Mouse (Mus musculus) spleen, postnatal 10 days (tissue): ENCODE results near the gene Erf.
A peak's percentile ranks its signal among the peaks of the same experiment; 100 is the strongest.

Experiments used
- DNase-seq, 2 experiments: peaks; one replicate each; pipeline ENCODE4 v3.0.0; 2021 to 2022; ENCODE audit warnings: low spot score in 2 of 2

Erf gene

GRCm38 (mm10) chr7:25250141-25250972 lies at the start of gene Erf:
Gene Erf (minus strand): TSS chr7:25250761.
- peak; percentile 96 for DNase-seq

GRCm38 (mm10) chr7:25297454-25298325 lies 47.1 kb upstream of the Erf start, which contains the start of gene Pafah1b3:
Gene Pafah1b3 (minus strand): TSS chr7:25297986.
- peak; percentile 59 to 75 for DNase-seq

DNA sequence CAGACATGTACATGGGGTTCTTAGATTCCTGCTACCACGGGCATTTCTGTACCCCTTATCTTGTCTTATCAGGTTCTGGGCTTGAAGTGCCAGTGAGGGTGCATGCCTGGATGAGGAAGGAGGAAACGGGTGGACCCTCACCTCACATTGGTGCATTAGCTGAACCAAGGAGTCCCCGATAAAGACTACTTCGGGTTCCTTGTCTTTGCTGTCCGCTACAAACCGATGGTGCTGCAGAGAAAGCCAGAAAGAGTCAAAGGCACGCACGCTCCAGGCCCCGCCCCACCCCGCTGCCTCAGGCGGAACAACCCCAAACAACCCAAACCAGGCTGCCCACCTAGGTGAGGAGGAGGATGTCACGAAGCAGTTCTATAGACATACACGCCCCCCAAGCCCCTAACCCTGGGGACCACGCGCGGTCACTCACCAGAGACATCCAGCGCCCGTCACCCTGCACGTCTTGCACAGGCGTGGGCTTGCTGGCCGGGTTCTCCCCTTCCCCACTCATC lies 46.4 kb upstream of the Erf start:
- peak; percentile 37 to 77 for DNase-seq

DNA sequence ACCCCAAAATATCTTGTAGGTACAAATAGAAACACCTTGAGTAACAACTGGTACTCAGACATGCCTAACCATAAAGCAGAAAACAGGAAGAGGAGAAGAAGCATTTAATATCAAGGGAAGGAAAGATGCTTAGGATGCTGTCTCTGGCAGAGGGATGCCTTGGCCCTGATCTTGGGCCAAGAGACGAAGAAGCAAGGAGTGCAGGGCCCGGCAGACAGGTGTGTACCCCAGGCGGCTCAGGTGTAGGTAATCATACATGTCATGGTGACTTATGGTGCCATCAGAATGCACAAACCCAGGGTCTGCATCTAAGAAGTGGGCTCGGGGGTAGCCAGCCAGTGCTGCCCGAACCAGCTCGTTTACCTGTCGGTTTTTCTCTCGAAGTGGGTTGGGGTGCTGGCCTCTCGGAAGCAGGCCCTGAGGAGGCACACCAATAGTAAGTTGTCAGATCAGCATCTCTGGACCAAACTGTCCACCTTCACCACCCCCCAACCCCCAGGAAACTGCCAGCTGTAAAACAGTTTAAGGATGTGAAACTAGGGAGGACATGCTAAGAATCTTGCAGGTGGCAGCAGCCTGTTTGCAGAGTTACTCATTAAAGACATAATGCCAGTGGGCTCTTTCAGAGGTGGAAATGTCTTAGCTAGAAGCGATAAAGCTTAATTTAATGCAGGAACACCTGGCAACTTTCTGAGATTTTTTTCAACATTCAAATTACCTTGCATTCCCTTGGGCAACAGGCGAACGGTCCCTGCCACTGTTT lies 44.6 kb upstream of the Erf start:
- no peak for DNase-seq

- no peak for DNase-seq
Measured at GRCm38 (mm10) chr7:25294495-25294894, 43.9 kb upstream of the Erf start.

GRCm38 (mm10) chr7:25293191-25293739 lies 42.7 kb upstream of the Erf start:
- DNase-seq = peak in 1 of 2 experiments; percentile 14

- peak in 1 of 2 experiments; percentile 13 for DNase-seq
Measured at GRCm38 (mm10) chr7:25292107-25292506, 41.5 kb upstream of the Erf start.

- peak; percentile 34 to 64 for DNase-seq
Measured at GRCm38 (mm10) chr7:25290911-25291310, 40.4 kb upstream of the Erf start.

DNA sequence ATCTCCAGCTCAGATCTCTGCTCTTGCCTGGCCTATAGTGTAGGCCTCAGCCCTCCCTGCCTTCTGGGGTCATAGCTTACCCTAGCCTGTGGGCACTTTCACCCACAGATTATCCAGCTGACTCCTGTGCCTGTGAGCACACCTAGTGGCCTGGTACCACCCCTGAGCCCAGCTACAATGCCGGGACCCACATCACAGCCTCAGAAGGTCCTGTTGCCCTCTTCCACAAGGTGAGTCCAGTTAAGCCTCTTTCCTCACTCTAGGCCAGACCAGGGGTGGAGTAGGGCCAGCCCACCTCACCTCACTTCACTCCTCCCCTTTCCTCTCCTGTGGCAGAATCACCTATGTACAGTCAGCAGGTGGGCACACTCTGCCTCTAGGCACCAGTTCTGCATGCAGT lies 39.9 kb upstream of the Erf start:
- no peak for DNase-seq

DNA sequence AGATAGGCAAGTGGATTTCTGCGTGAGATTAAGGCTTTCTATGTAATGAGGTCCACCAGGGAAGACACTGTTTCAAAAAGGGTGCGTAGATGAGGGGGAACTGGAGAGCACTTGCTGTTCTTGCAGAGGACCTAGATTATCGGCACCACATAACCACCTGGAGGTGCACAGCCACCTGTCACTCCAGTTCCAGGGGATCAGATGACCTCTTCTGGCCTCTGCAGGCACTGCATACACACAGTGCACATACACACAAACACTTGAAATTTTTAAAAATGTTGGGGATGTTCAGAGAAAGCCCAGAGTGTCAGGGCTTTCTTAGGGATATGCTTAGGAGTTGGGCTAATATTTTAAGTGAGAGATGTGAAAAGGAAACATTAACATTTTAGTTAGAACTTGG lies 39.4 kb upstream of the Erf start:
- no peak for DNase-seq

GRCm38 (mm10) chr7:25288721-25289120 lies 38.2 kb upstream of the Erf start:
- DNase-seq = no peak

GRCm38 (mm10) chr7:25288011-25288410 lies 37.5 kb upstream of the Erf start:
- no peak for DNase-seq

DNA sequence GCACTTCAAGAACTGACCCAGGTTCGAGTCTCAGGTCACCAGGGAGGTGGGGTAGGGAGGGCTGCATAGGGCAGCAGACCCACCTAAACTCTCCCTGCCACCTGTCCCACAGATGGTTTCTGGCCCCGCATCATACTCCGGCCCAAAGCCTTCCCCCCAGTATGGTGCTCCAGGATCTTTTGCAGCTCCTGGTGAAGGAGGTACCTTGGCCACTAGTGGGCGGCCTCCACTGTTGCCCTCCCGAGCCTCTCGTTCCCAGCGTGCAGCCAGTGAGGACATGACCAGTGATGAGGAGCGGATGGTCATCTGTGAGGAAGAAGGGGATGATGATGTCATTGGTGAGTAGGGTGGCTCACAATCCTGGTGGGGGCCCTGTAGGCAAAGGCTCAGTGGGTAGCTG lies 36.4 kb upstream of the Erf start:
- peak in 1 of 2 experiments; percentile 15 for DNase-seq

GRCm38 (mm10) chr7:25285511-25286238 lies 35.1 kb upstream of the Erf start:
- no peak for DNase-seq

DNA sequence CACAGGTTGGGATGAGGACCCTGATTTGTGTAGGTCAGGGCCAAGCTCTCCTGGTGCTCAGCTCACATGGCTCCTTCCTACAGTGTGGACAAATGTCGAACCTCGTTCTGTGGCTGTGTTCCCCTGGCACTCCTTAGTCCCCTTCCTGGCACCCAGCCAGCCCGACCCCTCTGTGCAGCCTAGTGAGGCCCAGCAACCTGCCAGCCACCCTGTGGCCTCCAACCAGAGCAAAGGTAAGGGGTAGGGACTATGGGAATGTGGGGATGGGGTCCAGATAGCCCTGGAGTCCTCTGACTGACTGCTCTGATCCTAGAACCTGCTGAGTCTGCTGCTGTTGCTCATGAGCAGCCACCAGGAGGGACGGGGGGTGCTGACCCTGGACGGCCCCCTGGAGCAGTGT lies 34.2 kb upstream of the Erf start:
- DNase-seq = no peak

DNA sequence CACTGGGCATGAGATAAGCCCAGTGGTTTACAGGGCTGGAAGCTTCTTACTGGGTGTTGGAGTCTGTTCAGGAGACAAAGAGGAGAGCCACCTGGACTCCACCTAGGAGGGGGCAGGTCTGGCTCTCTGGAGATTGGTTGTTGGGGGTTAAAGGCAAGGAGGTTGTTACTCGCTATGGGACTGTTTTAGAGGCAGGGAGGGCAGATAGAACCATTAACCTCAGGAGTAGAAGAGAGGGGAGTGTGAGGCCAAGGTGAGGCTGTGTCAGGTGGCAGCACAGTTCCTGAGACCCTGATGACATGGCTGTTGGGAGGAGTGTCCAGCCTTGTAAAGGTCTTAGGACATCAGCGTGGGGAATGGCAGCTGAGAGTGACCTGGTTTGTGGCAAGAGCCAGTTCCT lies 33.6 kb upstream of the Erf start:
- no peak for DNase-seq

GRCm38 (mm10) chr7:25283637-25284036 lies 33.1 kb upstream of the Erf start:
- peak in 1 of 2 experiments; percentile 40 for DNase-seq

DNA sequence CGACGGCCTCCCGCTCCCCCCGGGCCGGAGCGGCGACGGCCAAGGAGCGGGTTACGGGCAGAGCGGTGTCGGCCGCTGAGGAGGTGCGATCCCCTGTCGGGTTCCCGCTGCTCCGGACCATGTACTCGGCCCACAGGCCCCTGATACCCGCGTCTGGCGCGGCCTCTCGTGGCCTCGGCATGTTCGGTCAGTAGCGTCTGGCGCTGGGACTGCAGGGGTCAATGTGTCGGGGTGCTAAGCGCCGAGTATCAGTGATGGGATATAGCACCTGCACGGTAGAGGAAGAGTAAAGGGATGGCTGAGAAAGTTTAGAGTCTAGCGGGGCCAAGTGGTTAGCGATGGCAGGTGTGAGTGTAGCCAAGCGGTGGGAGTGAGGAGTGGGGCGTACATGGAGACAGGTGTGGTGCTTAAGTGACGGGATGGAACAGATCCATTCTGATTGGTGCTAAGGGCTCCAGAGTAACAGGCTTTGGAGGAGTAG lies 32.2 kb upstream of the Erf start:
- peak; percentile 66 to 74 for DNase-seq

DNA sequence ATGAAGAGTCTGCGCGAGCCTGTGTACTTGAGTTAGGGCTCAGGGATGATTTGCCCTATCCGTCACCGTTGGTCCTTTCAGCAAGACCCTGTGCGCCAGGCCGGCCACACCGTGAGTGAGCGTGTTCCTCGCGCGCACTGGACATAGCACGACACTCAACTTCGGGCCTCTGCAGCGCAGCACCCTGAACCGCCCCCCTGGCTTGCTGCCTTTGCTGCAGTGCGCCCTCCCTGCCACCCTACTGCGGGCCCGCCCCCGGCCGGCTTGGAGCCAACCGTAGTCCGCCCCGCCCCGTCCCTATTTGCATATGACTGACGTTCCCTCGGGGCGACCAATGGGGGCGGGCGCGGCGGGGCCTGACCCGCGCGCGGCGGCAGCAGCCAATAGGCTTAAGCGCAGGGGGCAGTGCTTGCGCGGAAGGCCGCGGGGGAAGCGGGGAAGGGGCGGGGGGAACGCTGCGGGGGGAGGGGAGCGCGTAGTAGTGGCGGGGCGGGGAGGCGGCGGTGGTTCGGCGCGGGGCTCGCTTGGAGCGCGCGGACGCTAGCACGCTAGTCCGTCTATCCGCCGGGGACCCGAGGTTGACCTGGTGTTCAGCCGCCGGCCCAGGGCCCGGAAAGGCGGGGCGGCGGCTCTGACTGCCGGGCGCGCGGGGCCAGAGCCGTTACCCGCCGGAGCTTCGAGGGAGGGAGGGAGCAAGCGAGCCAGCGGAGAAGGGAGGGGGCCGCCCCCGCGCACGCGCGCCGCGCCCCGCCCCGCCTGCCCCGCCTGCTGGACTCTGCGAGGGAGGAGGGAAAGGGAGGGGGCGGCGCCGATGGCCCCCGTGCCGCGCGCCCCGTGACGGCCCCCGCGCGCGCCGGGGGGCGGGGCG lies 31.4 kb upstream of the Erf start:
- peak; percentile 96 to 99 for DNase-seq
